Mouse (Mus musculus) kidney, embryonic 15.5 days (tissue): ENCODE results near the gene Hoxc10. TPM values are rescaled to one million over a fixed set of nuclear protein-coding genes. Genes with fewer than 3 reads are reported as not detected.

ENCODE experiments used
- ATAC-seq: fragments of 200-750 bp; cut with Nextera tagmentation; replicated peaks from 2 replicates; pipeline ENCODE4 v1.8.0; 2017; ENCODE audit warnings: moderate TSS enrichment; ENCODE audit not compliant: low FRiP score
- H3K27ac ChIP-seq: fragments of 300-500 bp; sonication (generic); 2 replicates; pipeline ENCODE4 v1.5.1; 2015; ENCODE audit warnings: mild to moderate bottlenecking, inconsistent platforms
- H3K27me3 ChIP-seq: fragments of 300-500 bp; sonication (generic); 2 replicates; pipeline ENCODE4 v1.6.1; 2015; ENCODE audit warnings: inconsistent platforms
- H3K36me3 ChIP-seq: fragments of 300-500 bp; sonication (generic); 2 replicates; pipeline ENCODE4 v1.6.1; 2015; ENCODE audit warnings: inconsistent platforms
- H3K4me1 ChIP-seq: fragments of 300-500 bp; sonication (generic); 2 replicates; pipeline ENCODE4 v1.6.1; 2015; ENCODE audit warnings: inconsistent platforms
- H3K4me2 ChIP-seq: fragments of 300-500 bp; sonication (generic); 2 replicates; pipeline ENCODE4 v1.6.1; 2015; ENCODE audit warnings: moderate library complexity, mild to moderate bottlenecking, inconsistent platforms
- H3K4me3 ChIP-seq: fragments of 300-500 bp; sonication (generic); replicated peaks from 2 replicates; pipeline ENCODE4 v1.5.1; 2015; ENCODE audit warnings: mild to moderate bottlenecking, inconsistent platforms
- H3K9ac ChIP-seq: fragments of 300-500 bp; sonication (generic); 2 replicates; pipeline ENCODE4 v1.6.1; 2015; ENCODE audit warnings: mild to moderate bottlenecking, inconsistent platforms
- H3K9me3 ChIP-seq: fragments of 300-500 bp; sonication (generic); replicated peaks from 2 replicates; pipeline ENCODE4 v1.6.1; 2016; ENCODE audit warnings: inconsistent platforms
- WGBS: fragments of 180-500 bp; shearing (Covaris S2); methylation state at CpG from one replicate; pipeline ENCODE4 v1.1.7; 2015; ENCODE audit warnings: mixed read lengths; 5-methylcytosine and 5-hydroxymethylcytosine counted together
- polyA plus RNA-seq: library from polyadenylated mRNA; unstranded; fragments of >200 nt; fragmentation: Nextera tagmentation; extraction: Ambion mirVana; gene quantifications from 2 replicates; pipeline ENCODE4 v1.2.1, GENCODE M21; 2015

Gene Hoxc10
- polyA plus RNA-seq, 1 experiment from 2014 or later: 53.5 TPM

- no peaks in the 10 kb centered on the region for H3K36me3 ChIP-seq
- H3K4me1 ChIP-seq: peaks cover 23% of the 10 kb centered on the region
- no peaks in the 10 kb centered on the region for H3K9me3 ChIP-seq
- H3K4me2 ChIP-seq: 0 out of 2 replicates have a peak overlapping the region, but pooled peaks have one; percentile 16
- 4% methylated on average over 20 of the region's 20 CpGs for WGBS
- H3K4me3 ChIP-seq: no peak overlapping the region
- no peak for ATAC-seq
- no peak overlapping the region for H3K9ac ChIP-seq
- no peak overlapping the region for H3K27ac ChIP-seq
- peaks cover 98% of the 10 kb centered on the region for H3K27me3 ChIP-seq
These were observed 16.9 kb upstream of the Hoxc10 start for GRCm38 (mm10) chr15:102949696-102950095.

GRCm38 (mm10) chr15:102950877-102951276 lies 15.7 kb upstream of the Hoxc10 start:
- no peak overlapping the region for H3K9ac ChIP-seq
- no peak overlapping the region for H3K4me3 ChIP-seq
- no peak overlapping the region for H3K27ac ChIP-seq
- peaks cover 88% of the 10 kb centered on the region for H3K27me3 ChIP-seq
- H3K9me3 ChIP-seq: no peaks in the 10 kb centered on the region
- peaks cover 32% of the 10 kb centered on the region for H3K4me1 ChIP-seq
- peak overlapping the region; percentile 36; the same call in 1 of the 2 replicates for H3K4me2 ChIP-seq
- no peaks in the 10 kb centered on the region for H3K36me3 ChIP-seq
- no peak for ATAC-seq
- WGBS: 32% methylated on average over 2 of the region's 2 CpGs

GRCm38 (mm10) chr15:102953561-102953960 lies 13.0 kb upstream of the Hoxc10 start:
- 30% methylated on average over 6 of the region's 6 CpGs for WGBS
- no peaks in the 10 kb centered on the region for H3K36me3 ChIP-seq
- H3K4me2 ChIP-seq: peak overlapping the region; percentile 78
- no peaks in the 10 kb centered on the region for H3K9me3 ChIP-seq
- ATAC-seq: no peak
- peaks cover 56% of the 10 kb centered on the region for H3K4me1 ChIP-seq
- no peak overlapping the region for H3K27ac ChIP-seq
- H3K27me3 ChIP-seq: peaks cover 84% of the 10 kb centered on the region
- H3K4me3 ChIP-seq: peak overlapping the region; percentile 59
- 0 out of 2 replicates have a peak overlapping the region, but pooled peaks have one; percentile 21 for H3K9ac ChIP-seq

GRCm38 (mm10) chr15:102954192-102955006 lies 12.2 kb upstream of the Hoxc10 start, which contains the start of gene Hoxc11:
Gene Hoxc11 (plus strand): TSS chr15:102954427.
- Histone ChIP-seq H3K27me3 (peaks cover 79% of the 10 kb centered on the region), H3K4me2 (peak within 1 kb of the TSS; percentile 78), H3K4me3 (peak within 1 kb of the TSS; percentile 59), H3K4me1 (peaks cover 60% of the 10 kb centered on the region), H3K9ac (peak within 1 kb of the TSS; percentile 70), H3K27ac (peak within 1 kb of the TSS; percentile 93), H3K9me3 (no peaks in the 10 kb centered on the region), H3K36me3 (no peaks in the 10 kb centered on the region)
- peak; percentile 19 for ATAC-seq
- under 1% methylated on average over 56 of the region's 57 CpGs for WGBS

- Histone ChIP-seq H3K9ac (peak overlapping the region; percentile 70), H3K27ac (peak overlapping the region; percentile 93), H3K36me3 (no peaks in the 10 kb centered on the region), H3K4me3 (peak overlapping the region; percentile 59), H3K4me2 (peak overlapping the region; percentile 78), H3K9me3 (no peaks in the 10 kb centered on the region), H3K4me1 (peaks cover 61% of the 10 kb centered on the region), H3K27me3 (peaks cover 79% of the 10 kb centered on the region)
- ATAC-seq: peak; percentile 31
- WGBS: 2% methylated on average over 28 of the region's 28 CpGs
These were observed 11.6 kb upstream of the Hoxc10 start for GRCm38 (mm10) chr15:102955007-102955382.

GRCm38 (mm10) chr15:102955833-102956640 lies 10.6 kb upstream of the Hoxc10 start:
- H3K36me3 ChIP-seq: no peaks in the 10 kb centered on the region
- H3K27me3 ChIP-seq: peaks cover 76% of the 10 kb centered on the region
- peak overlapping the region; percentile 70 for H3K9ac ChIP-seq
- 0 out of 2 replicates have a peak, but pooled peaks have one; percentile 17 for ATAC-seq
- 1% methylated on average over 40 of the region's 40 CpGs for WGBS
- peak overlapping the region; percentile 59 for H3K4me3 ChIP-seq
- H3K9me3 ChIP-seq: no peaks in the 10 kb centered on the region
- H3K4me1 ChIP-seq: peaks cover 66% of the 10 kb centered on the region
- peak overlapping the region; percentile 93 for H3K27ac ChIP-seq
- peak overlapping the region; percentile 78 for H3K4me2 ChIP-seq

GRCm38 (mm10) chr15:102956906-102957305 lies 9.7 kb upstream of the Hoxc10 start:
- ATAC-seq: peak; percentile 15; the same call in 1 of the 2 replicates
- 8% methylated on average over 12 of the region's 12 CpGs for WGBS
- Histone ChIP-seq H3K27ac (peak overlapping the region; percentile 93), H3K4me2 (peak overlapping the region; percentile 78), H3K27me3 (peaks cover 73% of the 10 kb centered on the region), H3K4me1 (peaks cover 73% of the 10 kb centered on the region), H3K9me3 (no peaks in the 10 kb centered on the region), H3K4me3 (peak overlapping the region; percentile 59), H3K9ac (no peak overlapping the region), H3K36me3 (no peaks in the 10 kb centered on the region)

- H3K4me1 ChIP-seq: peaks cover 72% of the 10 kb centered on the region
- peak overlapping the region; percentile 96 for H3K27ac ChIP-seq
- no peaks in the 10 kb centered on the region for H3K9me3 ChIP-seq
- peak overlapping the region; percentile 64 for H3K4me2 ChIP-seq
- peak overlapping the region; percentile 49 for H3K9ac ChIP-seq
- peak overlapping the region; percentile 34 for H3K4me3 ChIP-seq
- H3K27me3 ChIP-seq: peaks cover 61% of the 10 kb centered on the region
- peak; percentile 47 for ATAC-seq
- no peaks in the 10 kb centered on the region for H3K36me3 ChIP-seq
- 1% methylated on average over 13 of the region's 13 CpGs for WGBS
These were observed 6.9 kb upstream of the Hoxc10 start for GRCm38 (mm10) chr15:102959663-102960191.

GRCm38 (mm10) chr15:102961728-102962127 lies 4.9 kb upstream of the Hoxc10 start:
- peaks cover 65% of the 10 kb centered on the region for H3K4me1 ChIP-seq
- H3K27ac ChIP-seq: peak overlapping the region; percentile 96
- no peaks in the 10 kb centered on the region for H3K36me3 ChIP-seq
- peaks cover 70% of the 10 kb centered on the region for H3K27me3 ChIP-seq
- peak overlapping the region; percentile 35 for H3K9ac ChIP-seq
- peak overlapping the region; percentile 32 for H3K4me3 ChIP-seq
- 6% methylated on average over 6 of the region's 6 CpGs for WGBS
- no peak for ATAC-seq
- no peaks in the 10 kb centered on the region for H3K9me3 ChIP-seq
- peak overlapping the region; percentile 64 for H3K4me2 ChIP-seq

GRCm38 (mm10) chr15:102962492-102962891 lies 4.1 kb upstream of the Hoxc10 start:
- Histone ChIP-seq H3K4me2 (peak overlapping the region; percentile 77), H3K9me3 (no peaks in the 10 kb centered on the region), H3K4me3 (peak overlapping the region; percentile 65), H3K4me1 (peaks cover 64% of the 10 kb centered on the region), H3K36me3 (no peaks in the 10 kb centered on the region), H3K27me3 (peaks cover 70% of the 10 kb centered on the region), H3K9ac (peak overlapping the region; percentile 63), H3K27ac (peak overlapping the region; percentile 92)
- ATAC-seq: no peak
- WGBS: 6% methylated on average over 13 of the region's 13 CpGs

GRCm38 (mm10) chr15:102963259-102963658 lies 3.3 kb upstream of the Hoxc10 start:
- peaks cover 67% of the 10 kb centered on the region for H3K27me3 ChIP-seq
- H3K9ac ChIP-seq: peak overlapping the region; percentile 63
- H3K4me1 ChIP-seq: peaks cover 58% of the 10 kb centered on the region
- no peaks in the 10 kb centered on the region for H3K9me3 ChIP-seq
- no peaks in the 10 kb centered on the region for H3K36me3 ChIP-seq
- H3K27ac ChIP-seq: peak overlapping the region; percentile 92
- H3K4me2 ChIP-seq: peak overlapping the region; percentile 77
- ATAC-seq: no peak
- 8% methylated on average over 8 of the region's 8 CpGs for WGBS
- H3K4me3 ChIP-seq: peak overlapping the region; percentile 65
